Mouse (Mus musculus): ENCODE data around the gene Litaf.

- TF ChIP-seq POLR2A (IDR thresholded peaks at IDR 0.05; ENCODE audit: control insufficient read depth, extremely low read depth, insufficient read depth, low read length, poor library complexity) (no peak), CTCF (IDR thresholded peaks at IDR 0.05; ENCODE audit: borderline replicate concordance, control insufficient read depth, extremely low read depth, insufficient read depth, low read length, poor library complexity) (no peak)
Measured at GRCm38 (mm10) chr16:10925591-10926180, 140.3 kb downstream of the Litaf start.

All from thymus, adult 2 months (tissue).